Mouse (Mus musculus): ENCODE results near the gene Trim28. TPM values are rescaled to one million over a fixed set of nuclear protein-coding genes. Genes with fewer than 3 reads are reported as not detected.

Gene Trim28
- polyA plus RNA-seq, 1 experiment: 516 TPM

GRCm38 (mm10) chr7:13072293-13072692, 73.4 kb downstream of the Trim28 start:
- TF ChIP-seq POLR2A (IDR thresholded peaks at IDR 0.05; ENCODE audit: control insufficient read depth, low read depth, low read length): no peak
- no peak for TF ChIP-seq CTCF (IDR thresholded peaks at IDR 0.05; ENCODE audit: control insufficient read depth, insufficient read depth, insufficient replicate concordance, low read depth, low read length)
- H3K27ac ChIP-seq (ENCODE audit: control insufficient read depth, insufficient read depth, low read depth, low read length): no peak overlapping the region
- no peaks in the 10 kb centered on the region for H3K27me3 ChIP-seq (ENCODE audit: control insufficient read depth, insufficient read depth, low read length)
- no peaks in the 10 kb centered on the region for H3K36me3 ChIP-seq (ENCODE audit: control insufficient read depth, insufficient read depth, low read length)
- no peak overlapping the region for H3K4me3 ChIP-seq (ENCODE audit: control insufficient read depth, low read depth, low read length)
- no peaks in the 10 kb centered on the region for H3K4me1 ChIP-seq (ENCODE audit: control insufficient read depth, insufficient read depth, low read length)

Other genes with a start within 250 kb of the Trim28 start
- gene Zscan18, start 195.5 kb upstream of the Trim28 start, polyA plus RNA-seq (2012; rRNA removed): 7.6 and 9.0 TPM in 2 replicates
- 2.0 and 3.0 TPM in 2 replicates for gene Zfp329, start 180.3 kb upstream of the Trim28 start, polyA plus RNA-seq (2012; rRNA removed)
- gene Zfp110, start 164.4 kb upstream of the Trim28 start, polyA plus RNA-seq (2012; rRNA removed): 33.3 and 34.2 TPM in 2 replicates
- 3.4 and 3.5 TPM in 2 replicates for gene Zfp128, start 117.9 kb upstream of the Trim28 start, polyA plus RNA-seq (2012; rRNA removed)
- gene Zscan22, start 101.3 kb upstream of the Trim28 start, polyA plus RNA-seq (2012; rRNA removed): 19.0 and 20.7 TPM in 2 replicates
- 512 and 591 TPM in 2 replicates for gene Rps5, start 76.8 kb upstream of the Trim28 start, polyA plus RNA-seq (2012; rRNA removed)
- gene Rnf225, start 71.7 kb upstream of the Trim28 start, polyA plus RNA-seq (2012; rRNA removed): 0.12 and 0.13 TPM in 2 replicates
- gene Zfp324, start 33.3 kb upstream of the Trim28 start, polyA plus RNA-seq (2012; rRNA removed): 0.60 and 0.75 TPM in 2 replicates
- 8.4 and 8.7 TPM in 2 replicates for gene Zfp446, start 21.3 kb upstream of the Trim28 start, polyA plus RNA-seq (2012; rRNA removed)
- 0.06 and 0.14 TPM in 2 replicates for gene Slc27a5, start 922 bp upstream of the Trim28 start, polyA plus RNA-seq (2012; rRNA removed)
- gene Zbtb45, start 10.9 kb downstream of the Trim28 start, polyA plus RNA-seq (2012; rRNA removed): 4.3 and 5.6 TPM in 2 replicates
- 107 and 115 TPM in 2 replicates for gene Chmp2a, start 35.7 kb downstream of the Trim28 start, polyA plus RNA-seq (2012; rRNA removed)
- 377 and 399 TPM in 2 replicates for gene Ube2m, start 39.2 kb downstream of the Trim28 start, polyA plus RNA-seq (2012; rRNA removed)
- 7.5 and 8.2 TPM in 2 replicates for gene Mzf1, start 55.6 kb downstream of the Trim28 start, polyA plus RNA-seq (2012; rRNA removed)
- not detected in 2 replicates for gene Vmn1r85, start 96.1 kb downstream of the Trim28 start, polyA plus RNA-seq (2012; rRNA removed)
- gene Vmn1r86, start 120.8 kb downstream of the Trim28 start, polyA plus RNA-seq (2012; rRNA removed): not detected in 2 replicates
- not detected in 2 replicates for gene Vmn1r87, start 141.0 kb downstream of the Trim28 start, polyA plus RNA-seq (2012; rRNA removed)
- not detected in 2 replicates for gene Vmn1r88, start 160.5 kb downstream of the Trim28 start, polyA plus RNA-seq (2012; rRNA removed)
- not detected in 2 replicates for gene Vmn1r89, start 213.9 kb downstream of the Trim28 start, polyA plus RNA-seq (2012; rRNA removed)

All from testis, adult 2 months (tissue).